Mouse (Mus musculus) heart, adult 8-10 months (tissue): ENCODE measurements around the gene Nhsl2. TPM values are rescaled to one million over a fixed set of nuclear protein-coding genes. Genes with fewer than 3 reads are reported as not detected.

Experiments
- DNase-seq: peaks from one replicate; pipeline ENCODE4 v3.0.0; 2022; ENCODE audit warnings: low spot score
- total RNA-seq, 4 experiments: library from RNA; stranded (reverse); gene quantifications; 2 replicates each; pipeline ENCODE4 v1.2.4; 2022

Nhsl2 gene
- total RNA-seq, 4 experiments from 2014 or later, result 3.2 to 4.3 (median 3.8) TPM

DNA sequence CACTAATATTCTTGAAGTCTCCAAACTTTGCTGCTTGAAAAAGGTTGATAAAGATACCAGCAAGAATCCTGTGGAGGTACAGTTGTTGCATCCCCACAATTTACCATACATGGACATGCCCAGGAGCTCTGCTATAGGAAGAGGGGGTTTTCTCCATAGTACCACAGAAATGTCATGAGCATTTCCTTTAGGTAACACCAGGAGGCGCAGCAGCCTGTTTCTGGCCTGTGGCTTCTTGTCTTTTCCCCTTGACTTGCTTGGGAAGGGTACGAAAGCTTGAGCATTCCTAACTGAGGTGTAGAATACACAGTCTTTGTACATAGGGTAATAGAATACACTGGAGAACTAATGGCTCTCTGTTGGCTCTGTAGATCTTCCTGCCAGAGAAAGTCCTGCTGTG lies 132.3 kb downstream of the Nhsl2 start:
- peak; percentile 34 for DNase-seq

DNA sequence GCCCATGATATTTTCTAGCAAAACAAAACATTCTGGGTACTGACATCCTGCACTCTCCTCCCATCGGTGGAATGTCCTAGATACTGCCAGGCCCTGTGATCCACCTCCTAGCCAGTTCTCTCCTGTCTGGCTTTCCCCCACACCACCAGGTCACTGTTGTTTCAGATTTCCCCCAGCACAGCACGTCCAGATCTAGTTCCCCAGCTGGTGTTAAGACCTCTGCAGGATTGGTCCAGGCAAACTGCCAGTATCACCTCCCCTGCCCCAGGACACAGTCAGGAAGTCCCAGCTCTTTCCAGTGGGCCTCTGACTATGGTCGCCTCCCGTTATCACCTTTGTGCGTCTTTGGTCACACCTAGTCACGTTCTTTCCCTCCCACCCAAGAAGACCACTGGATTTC lies 134.5 kb downstream of the Nhsl2 start:
- DNase-seq, result peak; percentile 16

DNA sequence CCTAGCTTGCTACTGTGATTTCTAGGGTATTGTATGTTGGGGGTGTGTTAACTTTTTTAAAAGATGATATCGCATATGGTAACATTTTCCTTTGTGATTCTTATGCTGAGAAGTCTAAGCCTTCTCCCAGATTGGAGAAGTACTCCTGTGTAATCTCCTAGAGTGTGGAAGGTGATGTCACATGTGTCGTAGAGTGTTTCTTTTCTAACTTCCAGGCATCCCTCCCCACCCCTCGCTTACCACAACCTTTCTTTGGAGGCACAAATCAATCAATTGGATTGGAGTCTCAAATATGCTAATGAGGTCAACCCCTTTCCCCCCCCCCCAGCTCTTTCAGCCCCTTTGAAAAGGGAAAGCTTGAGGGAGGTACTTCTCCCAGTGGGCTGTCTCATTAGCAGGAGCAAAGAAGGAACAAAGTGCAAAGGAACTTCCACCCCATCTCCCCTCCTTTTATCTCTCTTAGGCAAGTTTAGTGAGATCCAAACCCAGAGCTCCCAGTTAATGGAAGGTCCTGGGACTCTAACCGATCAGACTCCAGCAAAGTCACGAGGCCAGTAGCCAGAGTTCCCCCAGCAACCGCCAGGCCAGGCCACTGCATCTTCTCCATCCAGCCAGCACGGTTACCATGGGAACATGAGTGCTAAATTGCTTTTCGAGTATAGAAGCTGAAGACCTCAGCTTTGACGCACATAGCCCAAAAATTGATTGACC lies 137.6 kb downstream of the Nhsl2 start:
- no peak for DNase-seq

DNA sequence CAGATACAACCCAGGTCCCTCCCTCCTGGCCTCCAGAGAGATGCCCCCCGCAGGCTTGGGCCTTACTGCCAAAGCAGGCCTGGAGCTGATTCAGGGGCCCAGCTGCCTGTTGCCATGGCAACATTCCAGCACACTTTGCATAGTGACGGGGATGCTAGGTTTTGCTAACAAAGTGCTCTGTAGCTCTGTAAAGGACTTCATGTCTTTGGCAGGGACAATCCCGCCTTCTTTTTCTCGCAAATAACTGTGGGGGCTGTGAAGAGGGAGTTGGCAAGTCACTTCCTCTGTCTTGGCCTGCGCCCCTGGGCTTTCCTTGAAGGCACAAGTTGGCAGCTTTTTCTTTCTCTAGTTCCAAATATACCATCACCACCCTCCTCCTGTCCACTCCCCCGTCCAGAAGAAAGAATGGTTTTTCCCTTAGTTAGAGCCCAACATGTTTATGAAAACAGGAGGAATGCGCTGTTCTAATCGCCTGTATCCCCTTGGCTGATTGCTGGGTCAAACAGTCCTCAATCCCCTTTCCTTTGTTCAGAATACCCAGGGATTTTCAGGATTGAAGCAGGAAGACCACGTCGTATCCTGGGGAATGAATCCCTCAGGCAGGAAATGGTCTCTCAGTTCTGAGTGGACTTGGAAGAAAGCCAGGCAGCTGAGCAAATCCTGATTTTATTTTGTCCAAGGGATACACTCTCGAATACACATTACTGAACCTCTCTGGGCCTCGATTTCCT lies 144.8 kb downstream of the Nhsl2 start:
- peak; percentile 33 for DNase-seq

DNA sequence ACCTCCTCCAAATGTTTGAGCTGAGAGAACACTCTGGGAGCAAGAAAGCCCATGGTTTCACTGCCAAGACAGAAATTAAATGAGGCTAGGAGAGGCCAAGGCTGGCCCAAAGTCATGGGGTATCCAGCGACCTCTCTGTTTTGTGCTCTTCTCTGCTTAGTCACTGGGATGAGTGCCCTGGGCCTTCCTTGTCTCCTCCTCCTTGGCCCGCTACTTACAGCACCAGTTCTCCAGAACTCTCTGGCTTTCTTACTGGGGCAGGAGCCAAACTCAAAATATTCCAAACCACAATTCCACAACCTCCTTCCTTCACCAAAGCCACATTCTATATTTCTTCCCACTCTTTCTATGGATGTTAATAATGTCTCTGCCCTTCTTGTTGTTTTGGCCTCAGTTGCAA lies 147.5 kb downstream of the Nhsl2 start:
- no peak for DNase-seq

DNA sequence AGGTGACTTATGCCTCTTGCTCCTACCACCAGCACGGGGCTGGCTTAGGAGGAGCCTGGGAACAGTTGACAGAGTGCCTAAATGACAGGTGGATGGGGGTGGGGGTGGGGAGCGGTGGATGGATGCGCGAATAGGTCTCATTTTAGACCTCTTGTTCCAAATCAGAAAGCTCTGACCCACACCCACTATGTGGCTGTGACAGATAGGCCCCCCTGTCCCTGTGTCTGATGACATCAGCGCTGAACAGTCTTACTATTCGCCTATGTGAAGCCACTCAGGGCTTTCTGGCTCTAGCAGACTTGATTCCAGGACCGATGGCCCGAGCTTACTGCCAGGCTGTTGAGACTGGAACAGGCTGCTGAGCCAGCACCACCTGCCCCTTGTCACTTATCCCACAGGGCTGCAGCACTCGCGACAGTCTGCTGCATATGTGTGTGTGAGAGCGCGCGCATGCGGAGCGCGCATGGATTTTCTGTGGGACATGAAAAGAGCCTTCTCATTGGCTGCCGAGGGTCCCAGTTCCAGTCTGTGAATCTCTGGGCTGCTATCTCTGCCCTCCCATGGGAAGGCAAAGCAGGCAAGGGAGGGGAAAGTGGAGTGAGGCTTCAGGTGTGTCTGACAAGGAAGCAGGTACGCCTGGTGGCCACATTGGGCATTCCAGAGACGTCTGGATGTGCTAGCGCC lies 154.6 kb downstream of the Nhsl2 start:
- DNase-seq, result no peak

DNA sequence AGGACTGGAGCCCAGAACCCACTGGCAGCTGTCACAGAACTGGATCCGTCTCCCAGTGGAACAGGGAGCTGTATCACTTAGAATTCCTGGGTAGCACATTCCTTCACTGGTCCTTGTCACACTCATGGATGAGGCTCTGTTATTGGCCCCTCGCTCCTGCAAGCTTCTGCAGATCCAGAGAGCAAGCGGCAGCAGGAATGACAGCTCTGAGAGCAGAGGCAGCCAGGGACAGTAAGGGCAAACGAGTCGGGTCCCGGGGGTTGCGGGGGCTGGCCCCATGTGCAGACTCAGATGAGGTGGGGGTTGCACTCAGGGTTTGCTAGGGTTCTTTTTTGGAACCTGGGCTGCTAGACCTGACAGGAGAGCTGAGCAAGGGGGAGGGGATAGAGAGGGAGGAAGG lies 155.2 kb downstream of the Nhsl2 start:
- DNase-seq, result no peak

DNA sequence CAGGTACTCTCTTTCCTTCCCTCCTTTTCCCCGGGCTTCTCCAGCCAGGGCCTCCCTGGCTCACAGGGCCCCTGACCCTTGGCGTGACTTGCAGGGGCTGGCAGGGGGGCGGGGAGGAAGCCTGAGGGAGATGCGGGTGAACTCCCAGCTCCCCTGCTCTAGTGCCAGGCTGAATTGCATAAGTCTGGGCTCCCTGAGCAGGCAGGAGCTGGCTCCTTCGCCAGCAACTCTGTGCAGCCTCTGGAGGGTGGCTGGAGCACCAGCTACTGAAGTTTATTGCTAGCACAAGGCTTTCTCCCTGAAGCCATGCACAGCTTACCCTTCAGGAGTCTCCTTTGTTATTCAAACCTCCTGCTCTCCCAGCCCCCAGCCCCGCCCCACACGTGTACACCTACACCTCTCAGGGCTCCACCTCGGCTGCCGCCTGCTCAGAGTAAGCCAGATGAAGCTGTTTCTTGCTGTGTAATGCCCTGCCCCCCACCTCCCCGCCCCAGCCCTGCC lies 156.0 kb downstream of the Nhsl2 start:
- DNase-seq, result no peak

DNA sequence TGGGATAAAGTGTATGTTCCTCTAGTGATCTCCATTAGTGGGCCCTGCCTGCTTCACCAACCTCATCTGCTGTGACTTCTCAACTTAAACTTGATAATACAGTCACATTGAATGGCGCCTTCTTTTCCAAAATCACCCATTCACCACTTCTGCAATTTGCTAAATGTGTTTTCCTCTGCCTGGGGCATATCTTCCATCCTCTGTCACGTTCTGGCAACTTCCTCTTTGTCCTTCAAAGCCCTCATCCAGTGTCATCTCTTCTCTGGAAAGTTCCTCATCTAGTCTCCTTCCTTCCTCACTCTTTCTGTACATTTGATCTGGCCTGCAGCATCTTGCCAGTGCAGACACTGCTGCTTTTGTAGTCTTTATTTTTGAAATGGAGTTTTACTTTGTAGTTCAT lies 158.8 kb downstream of the Nhsl2 start:
- no peak for DNase-seq

DNA sequence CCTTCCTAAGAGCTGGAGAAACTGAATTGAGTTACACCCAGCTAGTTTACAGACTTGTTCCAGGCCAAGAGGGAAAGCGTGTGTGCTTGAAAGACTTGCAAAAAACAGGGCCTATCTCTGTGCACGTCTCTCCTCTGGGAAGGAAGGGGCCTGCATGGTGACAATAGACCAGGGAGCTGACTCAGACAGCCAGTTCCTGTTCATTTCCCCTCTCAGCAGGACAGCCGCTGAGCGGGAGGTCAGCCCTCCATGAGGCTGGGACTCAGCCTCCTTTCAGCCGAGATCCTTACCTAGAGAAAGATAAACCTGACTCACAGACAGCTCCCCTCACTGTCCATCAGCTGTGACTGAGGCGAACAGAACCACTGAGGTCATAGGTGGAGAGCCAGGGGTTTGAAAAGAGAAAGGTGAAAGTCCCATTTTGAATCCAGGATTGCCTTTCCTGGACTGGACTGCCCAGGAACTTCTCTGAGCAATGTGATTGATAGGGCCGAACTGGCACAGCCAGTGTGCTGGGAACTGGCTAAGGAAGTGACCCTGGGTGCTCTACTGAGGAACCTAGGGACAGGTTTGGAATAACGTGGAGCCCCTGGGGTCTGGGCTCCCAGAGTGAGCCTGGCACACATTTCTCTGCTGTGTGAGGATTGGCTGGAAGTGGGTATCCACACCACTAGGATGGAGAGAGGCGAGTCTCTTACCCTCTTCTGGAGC lies 168.2 kb downstream of the Nhsl2 start:
- DNase-seq, result peak; percentile 46

DNA sequence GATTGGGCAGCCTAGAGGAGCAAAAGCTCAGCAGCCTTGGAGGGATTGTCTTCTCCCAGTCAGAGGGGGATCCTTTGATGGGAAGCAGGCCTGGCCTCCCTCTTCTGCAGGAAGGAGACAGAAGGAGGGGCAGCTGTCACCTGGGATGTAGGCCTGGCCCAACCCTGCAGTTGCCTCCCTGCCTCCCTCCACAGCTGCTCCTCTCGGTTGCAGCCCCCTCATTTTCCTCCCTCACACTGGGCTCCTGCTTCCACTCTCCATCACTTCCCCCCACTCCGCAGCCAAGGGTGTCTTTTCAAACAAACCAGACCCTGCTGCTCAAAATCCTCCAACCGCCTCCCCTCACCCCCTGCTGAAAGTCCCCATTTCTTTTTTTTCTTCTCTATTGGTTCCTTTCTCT lies 169.7 kb downstream of the Nhsl2 start:
- DNase-seq, result no peak

DNA sequence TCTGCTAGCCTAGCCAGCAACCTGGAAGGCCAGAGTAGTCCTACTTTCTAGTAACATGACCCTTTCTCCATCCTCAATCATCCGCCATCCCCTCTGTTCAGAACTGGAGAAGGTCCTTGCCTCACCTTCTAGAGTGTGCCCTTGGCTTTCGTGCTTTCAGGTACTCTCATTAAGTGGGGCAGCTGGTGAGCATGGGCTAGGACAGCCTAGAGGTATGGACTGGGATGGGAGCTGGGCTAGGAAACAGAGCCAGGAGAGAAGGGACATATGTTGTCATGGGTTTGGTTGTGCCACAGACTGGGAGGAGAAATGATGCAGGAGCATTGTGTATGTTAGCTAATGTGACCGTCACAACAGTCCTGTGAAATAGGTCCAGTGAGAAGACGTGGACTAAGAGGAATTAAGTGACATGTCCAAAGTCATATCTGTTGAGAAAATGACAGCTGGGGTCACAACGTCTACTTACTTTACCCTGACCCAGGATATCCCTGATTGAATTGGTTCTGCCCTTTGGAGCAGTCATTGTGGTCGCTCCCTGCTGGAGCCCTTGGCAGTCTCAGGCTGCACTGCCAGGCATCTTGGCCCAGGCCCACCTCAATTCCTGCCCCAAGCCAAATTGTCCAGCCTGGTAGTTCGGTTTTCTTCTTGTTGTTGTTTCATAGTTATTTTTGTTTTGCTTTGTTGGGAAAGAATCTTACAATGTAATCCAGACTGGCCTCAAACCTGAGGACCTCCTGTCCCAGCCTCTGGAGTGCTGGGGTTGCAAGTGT lies 170.5 kb downstream of the Nhsl2 start:
- DNase-seq, result no peak

DNA sequence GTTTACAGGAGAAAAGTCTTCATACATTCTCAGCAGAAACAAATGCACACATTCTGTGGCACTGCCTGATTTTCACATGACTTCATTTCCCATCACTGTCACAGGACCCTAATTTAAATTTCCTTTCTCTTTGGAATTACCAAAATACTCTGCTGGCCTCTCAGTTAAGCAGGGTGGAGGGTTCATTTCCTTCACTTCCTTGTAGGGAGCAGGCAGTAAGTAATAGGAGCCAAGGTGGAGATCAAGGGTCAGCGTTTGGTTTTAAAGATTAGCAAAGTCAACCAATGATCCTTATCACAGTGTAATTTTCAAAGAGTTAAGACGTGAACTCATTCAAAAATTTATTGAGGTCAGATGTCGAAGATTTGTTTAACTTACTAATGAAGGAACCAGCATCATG lies 175.8 kb downstream of the Nhsl2 start:
- no peak for DNase-seq

DNA sequence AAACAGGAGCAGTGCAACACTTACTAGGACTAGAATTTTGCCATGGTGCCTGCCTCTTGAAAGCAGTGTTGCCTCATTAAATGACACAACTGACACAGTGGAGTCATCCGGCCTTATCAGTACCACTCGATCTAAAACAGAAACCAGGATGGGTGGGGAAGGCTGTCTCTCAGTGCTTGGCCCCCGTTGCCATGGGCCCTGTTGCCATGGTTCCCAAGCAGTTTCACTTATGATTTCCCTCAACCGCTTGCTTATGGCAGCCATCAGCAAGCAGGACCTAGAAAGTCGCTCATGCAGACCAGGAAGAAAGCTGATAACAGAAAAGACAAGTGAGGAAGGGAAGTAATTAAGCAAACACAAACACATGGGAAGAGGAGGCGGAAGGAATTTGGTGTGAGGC lies 182.7 kb downstream of the Nhsl2 start:
- DNase-seq, result peak; percentile 42

DNA sequence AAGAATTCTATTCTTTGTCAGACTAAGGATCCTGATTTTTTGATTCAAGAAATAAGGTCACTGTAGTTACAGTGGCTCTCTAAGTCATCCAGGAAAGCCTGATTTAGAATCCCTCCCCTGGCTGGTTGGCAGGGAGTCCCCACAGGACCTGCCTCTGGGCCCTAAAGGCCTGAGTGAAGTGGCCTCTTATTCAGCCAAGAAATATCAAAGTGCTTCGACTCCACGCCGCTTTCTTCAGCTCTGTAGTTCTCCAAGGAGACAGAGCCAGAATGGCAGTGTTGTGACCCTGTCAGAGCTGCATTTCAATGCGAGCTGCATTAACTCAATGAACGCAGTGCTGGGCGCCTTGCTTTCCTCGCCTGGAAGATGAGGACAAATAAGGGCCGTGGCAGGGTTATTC lies 183.2 kb downstream of the Nhsl2 start:
- DNase-seq, result no peak

DNA sequence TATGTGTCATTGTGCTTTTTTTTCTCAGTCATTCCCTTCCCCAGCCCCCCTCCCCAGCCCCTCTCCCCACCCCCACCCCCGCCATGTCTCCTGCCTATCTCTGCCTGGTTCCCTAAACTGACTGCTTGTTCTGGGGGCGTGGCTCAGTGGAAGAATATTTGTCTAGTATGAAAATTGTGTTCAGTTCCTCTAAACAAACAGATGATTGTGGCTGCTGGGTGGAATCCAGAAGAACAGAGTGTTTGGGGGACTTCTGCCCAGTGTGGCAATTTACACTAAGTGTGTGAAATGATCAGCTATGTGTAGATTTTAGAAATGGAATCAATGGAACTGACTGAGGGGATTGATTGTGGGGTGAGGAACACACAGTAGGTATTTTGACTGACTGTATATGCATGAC lies 184.4 kb downstream of the Nhsl2 start:
- no peak for DNase-seq

DNA sequence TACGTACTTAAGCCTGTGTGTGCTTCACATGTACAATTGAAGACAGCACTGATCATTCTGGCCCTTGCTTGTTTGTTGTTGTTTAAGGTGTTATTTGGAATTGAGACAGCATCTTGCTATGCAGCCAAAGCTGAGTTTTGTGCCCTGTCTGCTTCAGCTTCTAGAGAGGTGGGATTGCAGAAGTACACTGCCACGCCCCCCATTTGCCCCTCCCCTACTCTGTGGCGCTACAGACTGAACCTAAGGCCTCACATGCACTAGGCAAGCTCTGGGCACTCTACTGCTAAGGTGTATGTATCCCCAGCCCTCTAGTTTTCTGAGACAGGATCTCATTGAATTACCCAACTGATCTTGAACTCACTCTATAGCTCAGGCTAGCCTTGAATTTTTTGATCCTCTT lies 186.5 kb downstream of the Nhsl2 start:
- DNase-seq, result no peak

DNA sequence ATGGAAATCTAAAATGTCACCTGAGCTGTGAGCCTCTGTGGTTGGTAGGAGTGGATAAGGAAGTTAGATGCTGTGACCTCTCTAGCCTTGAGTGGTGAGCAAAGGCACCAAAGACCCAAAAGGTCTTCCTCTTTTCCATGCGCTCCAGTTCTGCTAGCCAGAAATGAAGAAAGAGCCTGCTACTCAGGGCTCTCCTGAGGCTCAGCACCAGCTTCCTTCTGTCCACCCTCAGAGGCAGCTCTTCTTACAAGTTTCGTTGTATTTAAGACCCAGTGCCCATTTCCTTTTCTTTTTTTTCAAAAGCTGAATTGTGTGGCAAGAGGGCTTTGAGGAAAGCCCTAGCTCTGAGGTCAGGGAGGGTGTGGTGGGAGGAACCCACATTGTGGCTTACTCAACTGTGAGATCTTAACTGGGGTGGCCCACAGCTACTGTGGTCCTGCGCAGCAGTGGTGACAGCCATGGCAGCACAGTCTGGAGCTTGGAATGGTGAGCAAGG lies 187.7 kb downstream of the Nhsl2 start:
- DNase-seq, result peak; percentile 20

DNA sequence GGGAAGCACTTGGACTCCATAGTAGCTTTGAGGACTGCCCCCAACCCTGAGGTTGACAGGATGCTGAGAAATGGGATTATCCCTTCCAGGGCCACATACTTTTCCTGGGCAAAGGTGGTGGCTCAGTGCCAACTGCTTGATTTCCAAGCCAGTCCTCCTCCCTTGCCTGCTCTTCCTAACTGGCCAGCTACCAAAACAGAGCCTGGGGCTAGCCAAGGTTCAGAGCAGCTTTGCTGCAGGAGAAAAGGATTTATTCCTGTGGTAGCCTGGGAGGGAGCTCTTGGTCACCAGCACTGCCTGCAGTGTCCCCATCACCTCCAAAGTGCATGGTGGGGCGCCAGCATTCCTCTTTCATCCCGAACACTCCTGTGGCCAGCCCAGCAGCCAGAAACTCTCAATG lies 188.3 kb downstream of the Nhsl2 start:
- peak; percentile 48 for DNase-seq

DNA sequence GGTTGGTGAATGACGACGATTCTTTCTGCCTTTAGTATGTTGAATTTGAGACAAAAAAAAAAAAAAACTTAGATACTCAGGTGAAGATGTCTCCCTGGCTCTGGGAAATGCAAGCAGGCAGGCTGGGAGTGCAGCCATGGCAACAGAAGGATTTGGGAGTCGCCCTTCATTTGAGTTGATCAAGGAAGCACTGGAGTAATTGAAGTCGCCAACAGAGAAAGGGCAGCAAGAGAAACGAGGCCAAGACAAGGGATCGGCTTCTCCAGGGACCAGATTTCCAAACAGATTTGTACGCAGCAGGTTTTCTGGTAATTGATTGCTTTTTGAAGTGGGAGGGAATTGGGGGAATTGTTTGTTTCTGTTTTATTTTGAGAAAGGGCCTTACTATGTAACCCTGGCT lies 192.4 kb downstream of the Nhsl2 start:
- DNase-seq, result no peak

DNA sequence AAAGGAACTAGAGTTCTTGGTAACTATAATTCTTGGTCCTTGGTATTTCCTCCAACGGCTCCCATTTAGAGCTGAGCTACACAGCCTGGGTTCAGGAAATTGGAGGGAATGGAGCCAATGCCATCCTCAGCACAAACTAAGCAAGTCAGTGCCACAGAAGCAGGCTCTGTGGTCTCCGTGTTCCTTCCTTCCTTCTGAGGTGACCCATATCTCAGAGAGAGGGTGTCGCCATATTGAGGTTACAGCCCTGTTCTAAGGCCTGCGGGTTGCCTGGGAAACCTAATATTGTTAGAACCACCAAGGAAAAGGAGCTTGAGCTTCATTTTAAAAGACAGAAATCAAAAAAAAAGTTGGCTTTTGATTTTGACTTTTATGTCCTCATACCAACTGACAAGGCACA lies 193.2 kb downstream of the Nhsl2 start:
- DNase-seq, result no peak
